Mouse (Mus musculus): ENCODE results near the gene Fgfr2. TPM values are rescaled to one million over a fixed set of nuclear protein-coding genes. Genes with fewer than 3 reads are reported as not detected.

Fgfr2 gene
- total RNA-seq, 1 experiment: 37.5 TPM

DNA sequence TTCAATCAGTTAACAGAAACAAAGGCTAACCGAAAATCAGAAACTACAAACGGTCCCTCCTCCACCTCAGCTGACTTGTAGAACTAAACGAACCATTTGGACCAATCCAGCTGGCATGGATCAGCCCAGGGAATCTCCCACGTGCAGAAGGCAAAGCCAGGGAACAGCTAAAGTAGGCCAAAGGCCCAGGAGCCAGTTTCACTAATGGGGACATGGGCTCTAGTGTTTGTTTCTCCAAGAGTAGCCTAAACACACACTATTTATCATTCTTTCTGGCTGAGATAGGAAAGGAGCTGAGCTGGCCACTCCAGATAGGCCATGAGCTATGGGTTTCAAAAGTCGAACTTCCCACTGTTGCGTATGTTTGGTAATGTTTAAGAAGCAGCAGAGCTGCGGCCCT lies 864.3 kb downstream of the Fgfr2 start:
- H3K9me3 ChIP-seq (ENCODE audit: control insufficient read depth, insufficient read depth, low read depth, low read length): no peaks in the 10 kb centered on the region
- H3K27ac ChIP-seq (ENCODE audit: insufficient read depth, low read depth, low read length, poor library complexity, severe bottlenecking): no peak overlapping the region

GRCm38 (mm10) chr7:132258216-132258615 lies 864.9 kb downstream of the Fgfr2 start:
- Histone ChIP-seq H3K4me1 (ENCODE audit: control insufficient read depth in 2 of 2, insufficient read depth in 2 of 2, low read length in 2 of 2, poor library complexity in 1 of 2) (peaks cover 0 to 4% of the 10 kb centered on the region in 2 experiments; a peak in 1 of 4 replicates), H3K9ac (ENCODE audit: insufficient read depth, low read depth, low read length, poor library complexity, severe bottlenecking) (no peak overlapping the region), H3K9me3 (ENCODE audit: control insufficient read depth, insufficient read depth, low read depth, low read length) (no peaks in the 10 kb centered on the region), H3K27ac (ENCODE audit: insufficient read depth, low read depth, low read length, poor library complexity, severe bottlenecking) (no peak overlapping the region), H3K4me3 (ENCODE audit: insufficient read depth in 1 of 2, low read depth in 1 of 2, low read length in 2 of 2, poor library complexity in 1 of 2, severe bottlenecking in 1 of 2) (no peak overlapping the region), H3K36me3 (ENCODE audit: control insufficient read depth, insufficient read depth, low read length, poor library complexity, severe bottlenecking) (no peaks in the 10 kb centered on the region; the same call in 1 of the 2 replicates)
- DNase-seq (ENCODE audit: low read depth, low spot score): no peak
- in situ Hi-C loops (cut with MboI; ENCODE audit: low sequenced_read_pairs in 2 of 2, unreplicated experiment in 2 of 2): no loop called here
- TF ChIP-seq ZC3H11A (IDR thresholded peaks at IDR 0.05; ENCODE audit: borderline replicate concordance, low read depth, low read length) (no peak), MAFK (IDR thresholded peaks at IDR 0.05; ENCODE audit: insufficient read depth, low read depth, low read length) (no peak), HCFC1 (IDR thresholded peaks at IDR 0.05; ENCODE audit: borderline replicate concordance, insufficient read depth, low read length) (no peak), ZNF384 (IDR thresholded peaks at IDR 0.05; ENCODE audit: low read depth, low read length) (no peak), CHD2 (IDR thresholded peaks at IDR 0.05; ENCODE audit: low read depth, low read length) (no peak)

More for the DNA sequence above, 864.3 kb downstream of the Fgfr2 start:
- no peak for DNase-seq (ENCODE audit: low read depth, low spot score)
- H3K4me3 ChIP-seq (ENCODE audit: insufficient read depth in 1 of 2, low read depth in 1 of 2, low read length in 2 of 2, poor library complexity in 1 of 2, severe bottlenecking in 1 of 2): no peak overlapping the region
- no peak overlapping the region for H3K9ac ChIP-seq (ENCODE audit: insufficient read depth, low read depth, low read length, poor library complexity, severe bottlenecking)
- H3K4me1 ChIP-seq (ENCODE audit: control insufficient read depth in 2 of 2, insufficient read depth in 2 of 2, low read length in 2 of 2, poor library complexity in 1 of 2): peaks cover 0 to 5% of the 10 kb centered on the region in 2 experiments; a peak in 1 of 4 replicates
- H3K36me3 ChIP-seq (ENCODE audit: control insufficient read depth, insufficient read depth, low read length, poor library complexity, severe bottlenecking): no peaks in the 10 kb centered on the region; the same call in 1 of the 2 replicates
- TF ChIP-seq MAFK (IDR thresholded peaks at IDR 0.05; ENCODE audit: insufficient read depth, low read depth, low read length) (no peak), ZNF384 (IDR thresholded peaks at IDR 0.05; ENCODE audit: low read depth, low read length) (no peak), ZC3H11A (IDR thresholded peaks at IDR 0.05; ENCODE audit: borderline replicate concordance, low read depth, low read length) (no peak), HCFC1 (IDR thresholded peaks at IDR 0.05; ENCODE audit: borderline replicate concordance, insufficient read depth, low read length) (no peak), CHD2 (IDR thresholded peaks at IDR 0.05; ENCODE audit: low read depth, low read length) (no peak)
- in situ Hi-C loops (cut with MboI; ENCODE audit: low sequenced_read_pairs in 2 of 2, unreplicated experiment in 2 of 2): no loop called here

DNA sequence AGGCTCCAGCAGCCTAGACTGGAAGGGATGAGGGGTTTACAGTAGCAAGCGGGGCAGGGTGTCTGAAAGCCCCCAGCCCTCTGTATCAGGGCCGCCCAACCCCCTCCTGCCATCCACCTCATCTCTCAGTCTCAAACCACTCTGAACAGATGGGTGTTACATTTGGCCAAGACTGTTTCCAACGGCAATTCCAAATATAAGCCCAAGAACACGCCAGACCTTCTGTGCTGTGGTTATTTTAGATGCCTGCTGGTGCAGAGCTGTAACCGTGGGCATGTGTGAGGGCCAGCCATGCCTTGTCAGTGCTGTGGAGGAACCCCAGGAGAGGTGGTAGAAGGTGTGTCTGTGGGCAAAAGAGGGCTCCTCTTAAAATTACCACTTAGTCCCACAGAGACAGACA lies 869.6 kb downstream of the Fgfr2 start:
- Histone ChIP-seq H3K9ac (ENCODE audit: insufficient read depth, low read depth, low read length, poor library complexity, severe bottlenecking) (no peak overlapping the region), H3K4me3 (ENCODE audit: insufficient read depth in 1 of 2, low read depth in 1 of 2, low read length in 2 of 2, poor library complexity in 1 of 2, severe bottlenecking in 1 of 2) (no peak overlapping the region), H3K4me1 (ENCODE audit: control insufficient read depth in 2 of 2, insufficient read depth in 2 of 2, low read length in 2 of 2, poor library complexity in 1 of 2) (no peaks in the 10 kb centered on the region), H3K36me3 (ENCODE audit: control insufficient read depth, insufficient read depth, low read length, poor library complexity, severe bottlenecking) (no peaks in the 10 kb centered on the region), H3K27ac (ENCODE audit: insufficient read depth, low read depth, low read length, poor library complexity, severe bottlenecking) (no peak overlapping the region), H3K9me3 (ENCODE audit: control insufficient read depth, insufficient read depth, low read depth, low read length) (no peaks in the 10 kb centered on the region)
- no peak for TF ChIP-seq MAFK (IDR thresholded peaks at IDR 0.05; ENCODE audit: insufficient read depth, low read depth, low read length)
- TF ChIP-seq ZC3H11A (IDR thresholded peaks at IDR 0.05; ENCODE audit: borderline replicate concordance, low read depth, low read length): no peak
- no peak for TF ChIP-seq CHD2 (IDR thresholded peaks at IDR 0.05; ENCODE audit: low read depth, low read length)
- no peak for TF ChIP-seq HCFC1 (IDR thresholded peaks at IDR 0.05; ENCODE audit: borderline replicate concordance, insufficient read depth, low read length)
- TF ChIP-seq ZNF384 (IDR thresholded peaks at IDR 0.05; ENCODE audit: low read depth, low read length): no peak
- in situ Hi-C loops (cut with MboI; ENCODE audit: low sequenced_read_pairs in 2 of 2, unreplicated experiment in 2 of 2): no loop called here
- no peak for DNase-seq (ENCODE audit: low read depth, low spot score)

DNA sequence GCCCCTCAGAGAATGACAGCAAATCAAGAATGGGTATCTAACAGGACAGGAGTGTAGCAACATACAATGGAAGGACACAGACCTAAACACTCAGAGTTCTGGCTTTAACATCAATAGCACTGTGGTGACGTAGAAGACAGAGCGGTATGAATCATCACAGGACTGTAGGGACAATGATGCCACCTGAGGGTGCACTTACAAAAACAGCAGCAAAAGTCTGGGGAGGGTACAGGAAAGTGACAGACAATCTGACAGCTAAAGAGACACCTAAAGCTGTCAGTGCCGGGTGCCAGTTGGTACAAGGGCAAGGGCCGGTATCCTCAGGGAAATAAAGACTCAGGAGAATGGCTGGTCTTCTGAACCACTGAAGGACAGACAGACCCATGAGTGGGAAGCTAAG lies 870.1 kb downstream of the Fgfr2 start:
- Histone ChIP-seq H3K4me3 (ENCODE audit: insufficient read depth in 1 of 2, low read depth in 1 of 2, low read length in 2 of 2, poor library complexity in 1 of 2, severe bottlenecking in 1 of 2) (no peak overlapping the region), H3K36me3 (ENCODE audit: control insufficient read depth, insufficient read depth, low read length, poor library complexity, severe bottlenecking) (no peaks in the 10 kb centered on the region), H3K4me1 (ENCODE audit: control insufficient read depth in 2 of 2, insufficient read depth in 2 of 2, low read length in 2 of 2, poor library complexity in 1 of 2) (no peaks in the 10 kb centered on the region), H3K9me3 (ENCODE audit: control insufficient read depth, insufficient read depth, low read depth, low read length) (no peaks in the 10 kb centered on the region), H3K9ac (ENCODE audit: insufficient read depth, low read depth, low read length, poor library complexity, severe bottlenecking) (no peak overlapping the region), H3K27ac (ENCODE audit: insufficient read depth, low read depth, low read length, poor library complexity, severe bottlenecking) (no peak overlapping the region)
- DNase-seq (ENCODE audit: low read depth, low spot score): no peak
- TF ChIP-seq ZNF384 (IDR thresholded peaks at IDR 0.05; ENCODE audit: low read depth, low read length) (no peak), CHD2 (IDR thresholded peaks at IDR 0.05; ENCODE audit: low read depth, low read length) (no peak), ZC3H11A (IDR thresholded peaks at IDR 0.05; ENCODE audit: borderline replicate concordance, low read depth, low read length) (no peak), MAFK (IDR thresholded peaks at IDR 0.05; ENCODE audit: insufficient read depth, low read depth, low read length) (no peak), HCFC1 (IDR thresholded peaks at IDR 0.05; ENCODE audit: borderline replicate concordance, insufficient read depth, low read length) (no peak)
- in situ Hi-C loops (cut with MboI; ENCODE audit: low sequenced_read_pairs in 2 of 2, unreplicated experiment in 2 of 2): no loop called here
